Mouse (Mus musculus): ENCODE measurements around the gene Cc2d1b.
A peak's percentile ranks its signal among the peaks of the same experiment; 100 is the strongest.

- TF ChIP-seq CTCF (IDR thresholded peaks at IDR 0.05; ENCODE audit: low read depth) (no peak), EP300 (IDR thresholded peaks at IDR 0.05; ENCODE audit: low read depth) (peak; percentile 41; the same call in 1 of the 2 replicates)
Measured at GRCm38 (mm10) chr4:108638752-108639151, 19.0 kb downstream of the Cc2d1b start.

Data from liver, embryonic 14.5 days (tissue).